Mouse (Mus musculus): ENCODE measurements at regions not wholly inside any gene's neighbourhood (a gene's known extent, or its start where the extent isn't known, plus 50 kb on each side); places are given as distances from the start of the nearest gene placed in this dataset.

GRCm38 (mm10) chr11:31815855-31816488 lies 56.0 kb upstream of the Cpeb4 start:
- intact Hi-C loops (cut with DNase I): no loop called here
- no peak for DNase-seq

- intact Hi-C loops (cut with DNase I): no loop called here
- no peak for DNase-seq
These were observed 54.0 kb upstream of the Cpeb4 start for GRCm38 (mm10) chr11:31818032-31818431.

- intact Hi-C loops (cut with DNase I): no loop called here
- DNase-seq: no peak
These were observed 52.0 kb upstream of the Cpeb4 start for GRCm38 (mm10) chr11:31819964-31820363.

GRCm38 (mm10) chr11:31821479-31822411 lies 50.3 kb upstream of the Cpeb4 start:
- intact Hi-C loops (cut with DNase I): no loop called here

More at GRCm38 (mm10) chr11:31821479-31822411, 50.3 kb upstream of the Cpeb4 start:
- DNase-seq: no peak

Measured in heart, postnatal 14 days (tissue).